Mouse (Mus musculus) cerebellum, adult 2 months (tissue): ENCODE results near the gene Ccdc162.

Source experiments
- CTCF ChIP-seq: fragments of 200-500 bp; IDR thresholded peaks from 2 replicates; pipeline ENCODE4 v1.5.1; 2011; ENCODE audit warnings: low read depth, mild to moderate bottlenecking, control low read depth, low read length, moderate library complexity, borderline replicate concordance; ENCODE audit not compliant: insufficient read depth
- POLR2A ChIP-seq: fragments of 200-500 bp; IDR thresholded peaks from 2 replicates; pipeline ENCODE4 v1.6.1; 2011; ENCODE audit warnings: low read length, control low read depth, borderline replicate concordance; ENCODE audit not compliant: insufficient read depth

DNA sequence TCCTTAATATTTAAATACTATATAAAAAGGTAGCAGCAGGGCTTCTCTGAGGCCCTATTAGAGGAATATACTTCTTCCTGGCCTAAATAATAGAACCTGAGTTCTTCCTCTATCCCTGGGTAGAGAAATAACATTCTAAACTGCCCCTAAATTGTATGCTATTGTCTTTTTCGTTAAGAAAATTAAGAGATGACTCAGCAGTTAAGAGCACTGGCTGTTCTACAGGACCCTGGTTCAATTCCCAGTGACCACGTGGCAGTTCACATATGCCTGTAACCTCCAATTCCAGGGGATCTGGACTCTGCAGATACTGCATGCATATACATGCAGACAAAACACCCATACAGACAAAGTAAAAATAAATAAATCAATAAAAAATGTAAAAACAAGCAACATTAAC, 172.6 kb downstream of the Ccdc162 start:
- no peak for TF ChIP-seq CTCF
- no peak for TF ChIP-seq POLR2A
